Mouse (Mus musculus) MEL (cell line): Measurements from ENCODE around the gene Slc25a36. TPM values are rescaled to one million over a fixed set of nuclear protein-coding genes. Genes with fewer than 3 reads are reported as not detected.

ENCODE experiments used
- DNase-seq: peaks from one replicate; pipeline ENCODE4 v3.0.0; 2011; ENCODE audit warnings: low read depth, low spot score
- H3K27ac ChIP-seq: 2 replicates; pipeline ENCODE4 v1.5.1; 2012; ENCODE audit warnings: low read depth, mild to moderate bottlenecking, control low read depth, low read length, moderate library complexity; ENCODE audit not compliant: control insufficient read depth
- H3K27me3 ChIP-seq, 2 experiments: fragments of 150-350 bp in 1 of 2; sonication (generic) in 1 of 2; 2 replicates each; pipeline ENCODE4 v1.6.1; 2012; ENCODE audit warnings: low read length in 2 of 2, mild to moderate bottlenecking in 2 of 2, improper control_type of control experiment in 1 of 2, moderate library complexity in 1 of 2; ENCODE audit not compliant: insufficient read depth in 2 of 2, control insufficient read depth in 1 of 2
- H3K36me3 ChIP-seq, 2 experiments: 2 replicates each; pipeline ENCODE4 v1.6.1; 2012 to 2014; ENCODE audit warnings: low read length in 2 of 2, improper control_type of control experiment in 1 of 2, inconsistent platforms in 1 of 2, mild to moderate bottlenecking in 1 of 2; ENCODE audit not compliant: insufficient read depth in 2 of 2, control insufficient read depth in 1 of 2
- H3K4me1 ChIP-seq, 2 experiments: fragments of 150-350 bp in 1 of 2; sonication (generic) in 1 of 2; 2 replicates each; pipeline ENCODE4 v1.6.1; 2012; ENCODE audit warnings: low read length in 2 of 2, improper control_type of control experiment in 1 of 2, mild to moderate bottlenecking in 1 of 2; ENCODE audit not compliant: insufficient read depth in 2 of 2, control insufficient read depth in 1 of 2
- H3K4me3 ChIP-seq, 2 experiments: fragments of 150-350 bp in 1 of 2; sonication (generic) in 1 of 2; 2 replicates each; pipeline ENCODE4 v1.5.1; 2012; ENCODE audit warnings: low read depth in 2 of 2, low read length in 2 of 2, mild to moderate bottlenecking in 2 of 2, moderate library complexity in 2 of 2, control low read depth in 1 of 2, improper control_type of control experiment in 1 of 2; ENCODE audit not compliant: control insufficient read depth in 1 of 2, insufficient read depth in 1 of 2
- H3K79me2 ChIP-seq: 2 replicates; pipeline ENCODE4 v1.6.1; 2012; ENCODE audit warnings: mild to moderate bottlenecking, low read length, moderate library complexity; ENCODE audit not compliant: control insufficient read depth, poor library complexity, insufficient read depth
- H3K9ac ChIP-seq: 2 replicates; pipeline ENCODE4 v1.6.1; 2012; ENCODE audit warnings: low read depth, mild to moderate bottlenecking, control low read depth, low read length, moderate library complexity; ENCODE audit not compliant: control insufficient read depth, poor library complexity, severe bottlenecking
- H3K9me3 ChIP-seq: fragments of 150-350 bp; sonication (generic); replicated peaks from 2 replicates; pipeline ENCODE4 v1.6.1; 2012; ENCODE audit warnings: mild to moderate bottlenecking, low read length, improper control_type of control experiment, moderate library complexity; ENCODE audit not compliant: insufficient read depth
- BHLHE40 ChIP-seq: IDR thresholded peaks from 2 replicates; pipeline ENCODE4 v1.6.1; 2012; ENCODE audit warnings: low read depth, mild to moderate bottlenecking, inconsistent platforms, low read length, improper control_type of control experiment, borderline replicate concordance
- CHD2 ChIP-seq: IDR thresholded peaks from 2 replicates; pipeline ENCODE4 v1.6.1; 2011; ENCODE audit warnings: low read length, improper control_type of control experiment
- CTCF ChIP-seq, 3 experiments: IDR thresholded peaks in 2 of 3; conservative IDR thresholded peaks in 1 of 3; 2 replicates each; pipeline ENCODE4 v1.5.1; 2011 to 2012; ENCODE audit warnings: low read length in 3 of 3, low read depth in 2 of 3, mild to moderate bottlenecking in 2 of 3, improper control_type of control experiment in 1 of 3, inconsistent platforms in 1 of 3, mixed read lengths in 1 of 3, moderate library complexity in 1 of 3; ENCODE audit not compliant: control insufficient read depth in 1 of 3, insufficient read depth in 1 of 3, poor library complexity in 1 of 3, severe bottlenecking in 1 of 3
- E2F4 ChIP-seq: IDR thresholded peaks from 2 replicates; pipeline ENCODE4 v1.6.1; 2011; ENCODE audit warnings: low read depth, low read length, improper control_type of control experiment, borderline replicate concordance
- EP300 ChIP-seq, 2 experiments: IDR thresholded peaks; 2 replicates each; pipeline ENCODE4 v1.6.1; 2011; ENCODE audit warnings: improper control_type of control experiment in 2 of 2, low read length in 2 of 2, low read depth in 1 of 2, mild to moderate bottlenecking in 1 of 2
- ETS1 ChIP-seq: IDR thresholded peaks from 2 replicates; pipeline ENCODE4 v1.6.1; 2012; ENCODE audit warnings: low read depth, mild to moderate bottlenecking, inconsistent platforms, low read length, improper control_type of control experiment, moderate library complexity
- GABPA ChIP-seq: IDR thresholded peaks from 2 replicates; pipeline ENCODE4 v1.6.1; 2012; ENCODE audit warnings: low read depth, mild to moderate bottlenecking, inconsistent platforms, low read length, improper control_type of control experiment, moderate library complexity
- GATA1 ChIP-seq: IDR thresholded peaks from 2 replicates; pipeline ENCODE4 v1.6.1; 2011; ENCODE audit warnings: low read depth, low read length, improper control_type of control experiment
- HCFC1 ChIP-seq: IDR thresholded peaks from 2 replicates; pipeline ENCODE4 v1.6.1; 2012; ENCODE audit warnings: low read depth, mild to moderate bottlenecking, inconsistent platforms, low read length, improper control_type of control experiment, moderate library complexity
- KAT2A ChIP-seq: conservative IDR thresholded peaks from 2 replicates; pipeline ENCODE4 v1.6.1; 2012; ENCODE audit warnings: low read depth, low read length, improper control_type of control experiment, inconsistent platforms
- MAFK ChIP-seq: IDR thresholded peaks from 2 replicates; pipeline ENCODE4 v1.6.1; 2011; ENCODE audit warnings: low read depth, mild to moderate bottlenecking, low read length, improper control_type of control experiment, borderline replicate concordance
- MAX ChIP-seq: IDR thresholded peaks from 2 replicates; pipeline ENCODE4 v1.6.1; 2011; ENCODE audit warnings: low read length, improper control_type of control experiment
- MXI1 ChIP-seq: IDR thresholded peaks from 2 replicates; pipeline ENCODE4 v1.6.1; 2011; ENCODE audit warnings: mild to moderate bottlenecking, low read depth, low read length, improper control_type of control experiment
- MYB ChIP-seq: IDR thresholded peaks from 2 replicates; pipeline ENCODE4 v1.6.1; 2011; ENCODE audit warnings: mild to moderate bottlenecking, low read depth, low read length, improper control_type of control experiment
- POLR2A ChIP-seq, 2 experiments: IDR thresholded peaks; 2 replicates each; pipeline ENCODE4 v1.6.1; 2011 to 2012; ENCODE audit warnings: low read length in 2 of 2, mild to moderate bottlenecking in 2 of 2, control low read depth in 1 of 2, improper control_type of control experiment in 1 of 2, low read depth in 1 of 2, moderate library complexity in 1 of 2; ENCODE audit not compliant: control insufficient read depth in 1 of 2, insufficient read depth in 1 of 2, poor library complexity in 1 of 2
- POLR2AphosphoS2 ChIP-seq: IDR thresholded peaks from 2 replicates; pipeline ENCODE4 v1.6.1; 2011; ENCODE audit warnings: low read length, improper control_type of control experiment
- POLR2AphosphoS5 ChIP-seq: IDR thresholded peaks from 2 replicates; pipeline ENCODE4 v1.6.1; 2012; ENCODE audit warnings: low read depth, borderline replicate concordance, mild to moderate bottlenecking, inconsistent platforms, low read length, moderate library complexity, mixed read lengths
- RCOR1 ChIP-seq: IDR thresholded peaks from 2 replicates; pipeline ENCODE4 v1.6.1; 2012; ENCODE audit warnings: low read depth, mild to moderate bottlenecking, inconsistent platforms, low read length, improper control_type of control experiment
- SIN3A ChIP-seq: IDR thresholded peaks from 2 replicates; pipeline ENCODE4 v1.6.1; 2012; ENCODE audit warnings: low read length, improper control_type of control experiment, inconsistent platforms
- TCF12 ChIP-seq: IDR thresholded peaks from 2 replicates; pipeline ENCODE4 v1.6.1; 2014; ENCODE audit warnings: low read depth, mild to moderate bottlenecking, inconsistent platforms, low read length, improper control_type of control experiment, moderate library complexity
- USF1 ChIP-seq: IDR thresholded peaks from 2 replicates; pipeline ENCODE4 v1.6.1; 2014; ENCODE audit warnings: low read depth, mild to moderate bottlenecking, inconsistent platforms, low read length, improper control_type of control experiment, moderate library complexity
- ZC3H11A ChIP-seq: IDR thresholded peaks from 2 replicates; pipeline ENCODE4 v1.6.1; 2012; ENCODE audit warnings: low read depth, mild to moderate bottlenecking, inconsistent platforms, low read length, improper control_type of control experiment
- ZMIZ1 ChIP-seq: IDR thresholded peaks from 2 replicates; pipeline ENCODE4 v1.6.1; 2012; ENCODE audit warnings: low read depth, mild to moderate bottlenecking, inconsistent platforms, low read length, improper control_type of control experiment, moderate library complexity
- ZNF384 ChIP-seq: IDR thresholded peaks from 2 replicates; pipeline ENCODE4 v1.6.1; 2012; ENCODE audit warnings: low read depth, mild to moderate bottlenecking, inconsistent platforms, low read length, improper control_type of control experiment
- polyA plus RNA-seq, 2 experiments: library from polyadenylated mRNA; stranded (reverse) in 1 of 2; unstranded in 1 of 2; fragments of >175 nt in 1 of 2; fragments of >200 nt in 1 of 2; gene quantifications; 2 replicates each; pipeline versions ENCODE4 v1.2.1 to v1.2.4; 2012; ENCODE audit warnings: low replicate concordance in 2 of 2, low read depth in 1 of 2; ENCODE audit not compliant: insufficient read length in 2 of 2, insufficient read depth in 1 of 2, missing spikeins in 1 of 2
- total RNA-seq: library from RNA; depleted of rRNA; stranded (reverse); fragments of 300-350 nt; gene quantifications from 2 replicates; pipeline ENCODE4 v1.2.3, GENCODE M21; 2012

The Slc25a36 gene
- total and polyA plus RNA-seq, 3 experiments = 11.9 to 13.0 TPM; not detected in 1

DNA sequence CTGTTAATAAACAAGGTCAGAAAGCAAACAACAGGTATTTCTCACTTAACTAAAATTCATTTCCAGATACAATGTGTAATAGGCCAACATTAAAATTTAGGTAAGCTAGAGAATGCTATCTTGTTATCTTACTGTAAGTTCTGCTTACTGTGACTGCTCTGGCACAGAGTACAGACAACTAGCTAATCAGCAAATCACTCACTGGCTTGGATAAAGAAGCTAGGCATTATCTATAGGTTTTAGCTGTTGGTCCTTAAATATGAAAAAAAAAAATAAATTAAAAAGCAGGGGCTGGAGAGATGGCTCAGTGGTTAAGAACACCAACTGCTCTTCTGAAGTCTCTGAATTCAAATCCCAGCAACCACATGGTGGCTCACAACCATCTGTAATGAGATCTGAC lies 23.1 kb downstream of the Slc25a36 start:
- Histone ChIP-seq H3K27me3 (no peaks in the 10 kb centered on the region), H3K27ac (no peak overlapping the region), H3K9me3 (no peaks in the 10 kb centered on the region), H3K79me2 (no peaks in the 10 kb centered on the region), H3K9ac (no peak overlapping the region), H3K4me3 (no peak overlapping the region), H3K36me3 (peaks cover 4 to 22% of the 10 kb centered on the region in 2 experiments), H3K4me1 (peaks cover 0 to 5% of the 10 kb centered on the region in 2 experiments; a peak in 2 of 4 replicates)
- TF ChIP-seq E2F4 = no peak
- TF ChIP-seq POLR2A (IDR thresholded peaks at IDR 0.05; ENCODE audit: control insufficient read depth in 1 of 2, insufficient read depth in 1 of 2, low read depth in 1 of 2, low read length in 2 of 2, poor library complexity in 1 of 2) = no peak
- TF ChIP-seq TCF12 = peak; percentile 48; the same call in 1 of the 2 replicates
- TF ChIP-seq CHD2 = no peak
- no peak for TF ChIP-seq MAX
- peak; percentile 46 to 56; a peak in 3 of 4 replicates for TF ChIP-seq EP300 (IDR thresholded peaks at IDR 0.05; ENCODE audit: low read depth in 1 of 2, low read length in 2 of 2)
- TF ChIP-seq GABPA = no peak
- TF ChIP-seq ZMIZ1 = no peak
- TF ChIP-seq ETS1 = 0 out of 2 replicates have a peak, but pooled peaks have one; percentile 27
- no peak for TF ChIP-seq SIN3A
- no peak for TF ChIP-seq CTCF (IDR thresholded peaks at IDR 0.05 in 2 of 3, conservative IDR thresholded peaks at IDR 0.05 in 1 of 3; ENCODE audit: control insufficient read depth in 1 of 3, insufficient read depth in 1 of 3, low read depth in 2 of 3, low read length in 3 of 3, poor library complexity in 1 of 3, severe bottlenecking in 1 of 3)
- no peak for TF ChIP-seq HCFC1
- TF ChIP-seq KAT2A = no peak
- peak; percentile 62 for TF ChIP-seq GATA1
- no peak for TF ChIP-seq MYB
- peak; percentile 80 for TF ChIP-seq ZNF384
- TF ChIP-seq RCOR1 = peak; percentile 58; the same call in 1 of the 2 replicates
- TF ChIP-seq USF1 = no peak
- TF ChIP-seq POLR2AphosphoS2 = no peak
- TF ChIP-seq POLR2AphosphoS5 = no peak
- no peak for TF ChIP-seq MAFK
- TF ChIP-seq ZC3H11A = no peak
- TF ChIP-seq BHLHE40 = no peak
- no peak for TF ChIP-seq MXI1
- peak; percentile 32 for DNase-seq
